10 mouse cellular contexts compared by ENCODE assay signal in genomic region chrX:96455149-96455548, GRCm38 (mm10). TPM values are rescaled to one million over a fixed set of nuclear protein-coding genes. Genes with fewer than 3 reads are reported as not detected.
DNase-seq lines count a peak whose midpoint lies in the region; ATAC-seq lines count a peak whose summit lies in the region.
"Had no signal": no experiment of that assay in that cellular context is flagged by ENCODE, and none has a peak within 500 bp of the region (broad histone marks: within the 10 kb centered on the region; RNA-seq: fewer than 3 reads in every experiment).

Heph (plus strand) TSS chrX:96455359.

- no peak for DNase-seq in gastrocnemius, postnatal 4 days (ENCODE audit: low spot score in 2 of 2)
- no peak for DNase-seq in gastrocnemius, postnatal 10 days
- DNase-seq in cerebellum, adult 8-10 months: no peak
- no peak for DNase-seq in layer of hippocampus, postnatal 25 days (ENCODE audit: extremely low spot score in 1 of 2, low spot score in 1 of 2)
- DNase-seq in frontal cortex, postnatal 14 days (ENCODE audit: low spot score in 2 of 2): no peak

- ATAC-seq in embryonic facial prominence, embryonic 12.5 days (ENCODE audit: insufficient number of reproducible peaks, insufficient read depth, low FRiP score, low TSS enrichment): no peak
- peak; percentile 98 for ATAC-seq in intestine, embryonic 15.5 days
- ATAC-seq in midbrain, embryonic 12.5 days (ENCODE audit: low FRiP score, low read depth): no peak

- no peak within 1 kb of the TSS for H3K27ac ChIP-seq in embryonic facial prominence, embryonic 12.5 days
- H3K27ac ChIP-seq in intestine, embryonic 15.5 days: 0 out of 2 replicates have a peak within 1 kb of the TSS, but pooled peaks have one; percentile 48
- H3K27ac ChIP-seq in midbrain, embryonic 12.5 days (replicated peaks): no peak within 1 kb of the TSS

- H3K9ac ChIP-seq in embryonic facial prominence, embryonic 12.5 days: no peak within 1 kb of the TSS
- peak within 1 kb of the TSS; percentile 39; the same call in 1 of the 2 replicates for H3K9ac ChIP-seq in intestine, embryonic 15.5 days
- H3K9ac ChIP-seq in midbrain, embryonic 12.5 days (replicated peaks): no peak within 1 kb of the TSS

- peak within 1 kb of the TSS; percentile 24; the same call in 1 of the 2 replicates for H3K4me2 ChIP-seq in embryonic facial prominence, embryonic 12.5 days (replicated peaks)
- H3K4me2 ChIP-seq in intestine, embryonic 15.5 days (replicated peaks): peak within 1 kb of the TSS; percentile 37
- peak within 1 kb of the TSS; percentile 35 for H3K4me2 ChIP-seq in midbrain, embryonic 12.5 days (replicated peaks)

- H3K27me3 ChIP-seq in embryonic facial prominence, embryonic 12.5 days: no peaks in the 10 kb centered on the region
- H3K27me3 ChIP-seq in intestine, embryonic 15.5 days (replicated peaks): no peaks in the 10 kb centered on the region
- H3K27me3 ChIP-seq in midbrain, embryonic 12.5 days: no peaks in the 10 kb centered on the region
- H3K27me3 ChIP-seq: CH12.LX had no signal

- no peaks in the 10 kb centered on the region for H3K36me3 ChIP-seq in embryonic facial prominence, embryonic 12.5 days
- no peaks in the 10 kb centered on the region for H3K36me3 ChIP-seq in intestine, embryonic 15.5 days
- no peaks in the 10 kb centered on the region for H3K36me3 ChIP-seq in midbrain, embryonic 12.5 days

- no peaks in the 10 kb centered on the region for H3K4me1 ChIP-seq in embryonic facial prominence, embryonic 12.5 days
- H3K4me1 ChIP-seq in intestine, embryonic 15.5 days (replicated peaks): no peaks in the 10 kb centered on the region
- no peaks in the 10 kb centered on the region for H3K4me1 ChIP-seq in midbrain, embryonic 12.5 days
- H3K4me1 ChIP-seq: megakaryocyte, embryonic 14.5 days had no signal

- 55% methylated on average over 2 of the region's 2 CpGs for WGBS in embryonic facial prominence, embryonic 12.5 days
- 41% methylated on average over 2 of the region's 2 CpGs for WGBS in intestine, embryonic 15.5 days
- 55% methylated on average over 2 of the region's 2 CpGs for WGBS in midbrain, embryonic 12.5 days

- no peaks in the 10 kb centered on the region for H3K9me3 ChIP-seq in embryonic facial prominence, embryonic 12.5 days
- H3K9me3 ChIP-seq in intestine, embryonic 15.5 days: no peaks in the 10 kb centered on the region
- H3K9me3 ChIP-seq in midbrain, embryonic 12.5 days: no peaks in the 10 kb centered on the region
- H3K9me3 ChIP-seq: megakaryocyte, embryonic 14.5 days had no signal

- peak within 1 kb of the TSS; percentile 35 for H3K4me3 ChIP-seq in embryonic facial prominence, embryonic 12.5 days
- peak within 1 kb of the TSS; percentile 36 for H3K4me3 ChIP-seq in intestine, embryonic 15.5 days (replicated peaks)
- peak within 1 kb of the TSS; percentile 27 for H3K4me3 ChIP-seq in midbrain, embryonic 12.5 days
- H3K4me3 ChIP-seq: megakaryocyte, embryonic 14.5 days had no signal

RNA-seq across cellular contexts. Expression of gene Heph, which starts in this region (rescaled TPM):
- total RNA-seq in gastrocnemius, postnatal 4 days (2021): 10 to 100 TPM; 10.2 to 11.8 TPM
- total RNA-seq in gastrocnemius, postnatal 10 days (2021): 1 to 10 TPM; 3.7 to 5.2 TPM
- 30.3 and 32.0 TPM in 2 replicates for polyA plus RNA-seq in embryonic facial prominence, embryonic 12.5 days (2016; fragmentation: Nextera tagmentation; extraction: Ambion mirVana)
- 26.7 and 27.8 TPM in 2 replicates for polyA plus RNA-seq in intestine, embryonic 15.5 days (2015; fragmentation: Nextera tagmentation; extraction: Ambion mirVana)
- polyA plus RNA-seq in midbrain, embryonic 12.5 days (2016; fragmentation: Nextera tagmentation; extraction: Ambion mirVana): 13.0 and 13.3 TPM in 2 replicates
- 1 to 10 TPM; 5.2 to 6.1 TPM for total RNA-seq in layer of hippocampus, postnatal 25 days (2021)
- total RNA-seq: CH12.LX had no signal
